Mouse (Mus musculus) frontal cortex, adult 2 months (tissue): ENCODE results near the gene Lkaaear1. TPM values are rescaled to one million over a fixed set of nuclear protein-coding genes. Genes with fewer than 3 reads are reported as not detected.

Experiments
- DNase-seq, 2 experiments: peaks; one replicate each; pipeline ENCODE4 v3.0.0; 2022; ENCODE audit warnings: low spot score in 1 of 2; ENCODE audit errors: extremely low spot score in 1 of 2
- polyA plus RNA-seq: library from polyadenylated mRNA; depleted of rRNA; stranded (reverse); fragments of >200 nt; gene quantifications from 2 replicates; pipeline ENCODE4 v1.2.3, GENCODE M21; 2012; rRNA removed

Lkaaear1 gene
- polyA plus RNA-seq = not detected in 2 replicates

DNA sequence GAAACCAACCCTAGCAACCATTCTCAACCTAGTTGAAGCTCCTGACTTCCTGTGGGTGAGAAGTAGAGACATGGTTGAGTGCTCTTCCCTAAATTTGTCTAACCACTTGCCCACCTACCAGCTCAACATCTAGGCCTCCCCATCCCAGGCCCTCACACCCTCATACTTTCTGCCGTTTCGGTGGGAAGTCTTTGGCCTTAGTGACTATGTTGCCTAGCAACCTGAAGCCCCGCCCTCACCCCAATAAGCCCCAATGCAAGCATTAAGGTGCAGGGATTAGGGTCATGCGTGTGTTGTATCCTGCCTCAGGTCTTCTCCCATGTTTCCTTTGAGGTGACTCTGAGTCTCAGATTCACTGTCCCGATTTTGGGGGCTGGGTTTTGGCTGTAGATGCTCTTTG lies at the start of gene Lkaaear1:
Gene Lkaaear1 (minus strand): TSS at position 202 of the 400 bp plus-strand sequence.
- DNase-seq = no peak

DNA sequence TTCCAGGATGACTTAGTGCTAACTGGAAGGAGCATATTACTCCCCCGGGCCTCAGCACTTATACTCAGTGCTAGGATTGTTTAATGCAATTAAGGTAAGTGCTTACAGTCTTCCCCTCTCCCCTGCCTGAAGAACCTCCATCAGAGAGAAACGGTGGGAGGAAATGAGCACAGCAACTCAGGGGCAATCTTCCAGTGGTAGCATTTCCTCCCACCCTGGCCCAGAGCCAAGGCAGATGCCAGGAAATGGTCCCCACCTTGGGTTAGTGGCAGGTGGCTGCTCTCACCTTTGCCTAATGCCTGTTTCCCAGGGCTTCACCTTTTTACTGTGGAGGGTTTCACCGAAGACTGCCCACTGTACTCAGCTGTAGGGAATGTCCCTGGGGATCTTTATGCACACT lies 31.8 kb upstream of the Lkaaear1 start:
- DNase-seq = no peak

DNA sequence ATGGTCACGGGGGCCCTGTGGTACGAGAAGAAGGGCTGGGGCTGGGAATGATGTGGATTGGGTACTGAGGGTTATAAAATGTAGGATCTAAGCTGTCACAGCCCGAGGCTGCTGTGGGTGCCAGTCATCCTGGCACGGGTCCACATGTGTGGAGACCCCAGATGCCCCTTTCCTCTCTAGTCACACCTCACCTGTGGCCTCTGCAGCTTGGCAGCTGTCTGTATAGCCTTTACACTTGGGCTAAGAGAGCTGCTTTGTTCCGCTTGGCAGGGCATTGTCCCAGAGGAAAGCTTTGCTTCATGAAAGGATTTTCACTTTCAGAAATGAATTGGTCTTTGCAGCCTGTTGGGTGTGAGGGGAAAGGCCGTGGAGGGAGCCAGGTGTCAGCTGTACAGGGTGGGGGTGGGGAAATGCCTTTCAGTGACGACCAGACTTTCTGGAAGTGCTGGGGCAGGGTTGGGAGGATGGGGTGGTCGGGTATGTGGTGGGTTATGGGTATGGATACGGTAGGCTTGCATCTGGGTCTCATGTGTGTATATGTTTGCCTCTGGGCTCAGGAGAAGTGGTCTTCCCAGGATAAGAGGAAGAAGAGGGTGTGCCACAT lies 29.5 kb upstream of the Lkaaear1 start:
- DNase-seq = no peak

DNA sequence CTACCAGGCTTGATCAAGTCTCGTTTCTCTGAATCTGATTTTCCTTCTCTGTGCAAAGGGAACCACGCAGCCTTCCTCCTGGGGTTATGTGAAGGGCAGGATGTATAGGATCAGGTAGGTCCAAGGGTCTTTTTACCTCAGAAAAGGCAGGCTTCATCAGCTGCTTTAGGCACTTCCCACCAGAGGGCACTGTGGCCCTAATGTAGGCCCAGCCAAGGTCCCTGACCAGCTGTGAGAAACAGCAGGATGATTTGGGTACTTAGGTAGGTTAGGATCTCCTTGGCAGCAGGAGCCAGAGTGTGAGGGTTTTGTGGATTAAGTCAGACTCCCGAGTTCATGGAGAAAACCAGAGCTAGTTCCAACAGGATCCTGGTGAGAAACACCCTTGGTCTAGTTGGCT lies 24.0 kb upstream of the Lkaaear1 start:
- peak in 1 of 2 experiments; percentile 48 for DNase-seq

DNA sequence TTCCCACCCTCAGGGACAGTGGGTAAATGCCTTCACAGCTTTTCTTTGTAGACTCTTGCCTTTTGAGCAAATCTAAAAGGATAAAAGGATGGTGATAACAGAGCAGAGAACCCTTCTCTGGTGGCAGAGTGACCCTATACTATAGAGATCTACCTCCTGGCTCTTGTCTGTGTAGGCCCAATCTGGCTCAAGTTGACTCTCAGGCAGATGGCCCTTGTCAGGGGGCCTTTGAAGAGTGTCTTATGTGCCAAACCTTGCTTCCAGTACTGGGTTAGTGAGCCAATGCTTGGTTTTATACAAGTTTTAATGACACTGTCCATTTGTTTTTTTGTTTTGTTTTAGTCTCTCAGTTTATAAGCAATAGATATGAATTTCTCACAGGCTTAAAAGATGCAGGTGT lies 23.0 kb upstream of the Lkaaear1 start:
- no peak for DNase-seq

DNA sequence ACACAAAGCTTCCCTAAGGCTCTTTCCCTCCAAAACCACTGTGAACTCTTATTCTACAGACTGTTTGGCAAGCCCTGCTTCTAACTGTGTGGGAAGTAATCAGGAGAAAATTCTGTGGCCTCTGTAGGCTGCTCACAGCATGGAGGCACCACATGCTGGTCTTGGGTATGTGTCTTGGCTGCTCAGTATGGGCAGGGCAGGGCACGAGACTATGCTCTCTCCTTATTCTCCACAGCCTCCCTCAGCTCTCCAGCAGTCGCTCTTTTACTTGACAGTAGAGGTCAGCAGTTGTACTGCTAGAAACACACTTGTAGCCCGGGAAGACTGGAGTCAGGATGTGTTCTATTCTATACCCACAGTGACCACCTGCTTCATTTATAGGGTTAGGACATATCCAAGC lies 21.8 kb upstream of the Lkaaear1 start:
- DNase-seq = no peak

DNA sequence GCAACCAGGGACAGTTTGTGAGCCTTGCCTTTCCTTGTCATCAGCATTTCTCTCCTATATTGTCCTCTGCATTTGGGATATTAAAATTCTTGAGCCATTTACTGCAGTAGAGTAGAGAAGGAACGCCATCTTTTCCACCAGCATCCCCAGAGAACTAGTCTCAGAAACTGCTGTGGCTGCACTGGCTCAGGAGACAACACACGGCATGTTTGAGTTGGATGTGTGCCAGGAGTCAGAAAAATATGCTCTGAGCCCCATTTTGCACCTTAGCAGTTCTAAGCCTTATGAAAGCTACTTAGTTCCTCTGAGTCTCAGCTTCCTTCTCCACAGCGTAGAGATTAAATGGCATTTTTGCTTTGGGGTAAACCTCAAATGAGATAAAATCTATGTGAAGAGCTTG lies 18.7 kb upstream of the Lkaaear1 start:
- no peak for DNase-seq

DNA sequence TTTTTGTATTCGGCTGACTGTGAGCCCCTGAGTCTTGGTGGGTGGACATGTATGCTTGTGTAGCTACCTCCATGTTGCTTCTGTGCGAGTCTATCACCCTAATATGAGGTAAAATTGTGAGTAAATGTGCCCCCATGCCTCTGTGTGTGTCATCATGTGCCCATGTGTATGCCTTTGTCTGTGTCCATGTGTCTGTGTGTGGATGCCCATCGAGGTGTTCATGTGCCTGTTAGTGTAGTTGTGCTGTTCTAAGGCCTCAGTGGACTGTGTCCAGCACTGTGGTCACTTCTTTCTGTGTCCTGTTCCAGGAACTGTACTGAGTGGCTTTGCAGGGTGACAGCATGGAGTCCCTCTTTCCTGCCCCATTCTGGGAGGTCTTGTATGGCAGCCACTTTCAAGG lies 17.1 kb upstream of the Lkaaear1 start:
- DNase-seq = no peak

DNA sequence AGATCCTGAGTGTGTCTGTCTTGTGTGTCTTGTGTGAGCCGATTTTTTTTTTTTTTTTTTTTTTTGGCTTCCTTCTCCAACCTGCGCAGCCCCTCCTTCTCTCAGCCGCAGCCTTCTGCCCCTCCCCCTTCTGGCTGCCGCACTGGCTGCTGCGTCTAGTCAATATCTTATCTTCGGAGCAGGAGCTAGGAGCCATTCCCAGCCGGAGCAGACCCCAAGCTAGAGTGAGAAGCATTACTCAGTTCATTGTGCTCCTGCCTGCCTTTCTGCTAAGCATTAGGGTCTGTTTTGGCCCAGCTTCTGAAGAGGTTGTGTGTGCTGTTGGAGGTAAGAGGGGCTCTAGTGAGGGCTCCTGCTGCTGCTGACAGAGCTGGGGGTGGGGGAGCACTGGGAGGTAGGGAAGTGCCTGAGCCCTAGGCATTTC lies 16.7 kb upstream of the Lkaaear1 start, which contains the start of gene Oprl1:
Gene Oprl1 (plus strand): TSS at position 114 of the 424 bp plus-strand sequence.
- peak in 1 of 2 experiments; percentile 79 for DNase-seq

DNA sequence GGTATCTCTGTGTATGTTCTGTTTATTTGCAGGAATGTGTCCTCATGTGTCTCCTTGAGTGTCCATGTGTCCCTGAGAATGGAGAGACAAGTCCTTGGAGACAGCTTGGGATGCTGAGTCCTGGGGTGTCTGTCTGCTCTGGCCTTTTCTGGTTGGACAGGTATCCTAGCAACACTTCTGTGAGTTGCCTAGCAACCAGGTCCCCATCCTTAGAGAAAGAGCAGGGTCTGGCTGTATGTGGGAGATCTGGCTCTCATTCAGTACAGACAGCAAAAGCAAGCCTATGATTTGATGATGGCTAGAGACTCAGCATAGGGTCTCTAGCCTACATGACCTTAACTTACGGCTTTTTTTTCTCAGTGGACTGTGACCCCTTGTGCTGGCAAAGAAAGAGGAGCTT lies 15.5 kb upstream of the Lkaaear1 start:
- DNase-seq = peak; percentile 71 to 76

DNA sequence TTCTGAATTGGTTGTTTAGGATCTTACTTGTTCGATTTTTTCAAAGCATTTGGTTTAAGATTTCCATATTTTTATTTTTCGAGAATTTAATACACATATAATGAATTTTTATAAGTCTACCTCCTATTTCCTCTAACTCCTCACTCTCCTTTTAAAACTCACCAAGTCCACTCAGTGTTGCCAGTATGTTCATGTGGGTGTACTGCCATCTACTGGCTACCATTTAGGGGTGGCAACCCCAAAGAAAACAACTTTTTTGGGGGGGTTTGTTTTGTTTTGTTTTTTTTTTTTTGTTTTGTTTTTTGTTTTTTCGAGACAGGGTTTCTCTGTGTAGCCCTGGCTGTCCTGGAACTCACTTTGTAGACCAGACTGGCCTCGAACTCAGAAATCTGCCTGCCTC lies 8.4 kb upstream of the Lkaaear1 start:
- no peak for DNase-seq

DNA sequence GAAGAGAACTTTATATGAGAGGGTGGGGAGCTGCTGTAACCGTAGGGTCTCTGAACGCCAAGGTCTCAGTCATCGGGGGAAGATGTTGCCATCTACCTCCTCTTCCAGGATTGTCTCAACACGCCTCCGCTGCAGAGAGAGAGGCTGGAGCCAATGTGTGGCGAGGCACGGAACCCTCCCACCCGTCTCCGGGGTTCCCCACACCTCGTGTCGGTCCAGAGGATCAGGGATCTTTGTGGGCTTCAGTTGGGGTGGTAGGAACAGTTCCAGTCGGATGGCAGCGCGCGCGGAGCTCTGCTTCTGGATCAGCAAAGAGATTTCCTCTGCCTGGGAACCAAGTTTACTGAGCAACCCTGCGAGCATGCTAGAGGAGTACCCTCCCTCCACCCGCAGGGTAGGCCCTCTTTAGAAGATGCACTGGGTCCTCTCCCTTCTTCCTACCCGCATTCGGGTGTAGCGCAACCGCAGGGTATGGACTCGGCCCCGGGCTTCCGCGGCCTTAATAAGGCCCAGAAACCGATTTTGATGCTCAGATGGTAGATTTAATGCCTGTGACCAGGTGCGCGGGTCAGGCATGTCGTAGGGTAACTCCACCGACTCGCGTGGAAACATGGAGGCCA lies 1.3 kb downstream of the Lkaaear1 start:
- no peak for DNase-seq

DNA sequence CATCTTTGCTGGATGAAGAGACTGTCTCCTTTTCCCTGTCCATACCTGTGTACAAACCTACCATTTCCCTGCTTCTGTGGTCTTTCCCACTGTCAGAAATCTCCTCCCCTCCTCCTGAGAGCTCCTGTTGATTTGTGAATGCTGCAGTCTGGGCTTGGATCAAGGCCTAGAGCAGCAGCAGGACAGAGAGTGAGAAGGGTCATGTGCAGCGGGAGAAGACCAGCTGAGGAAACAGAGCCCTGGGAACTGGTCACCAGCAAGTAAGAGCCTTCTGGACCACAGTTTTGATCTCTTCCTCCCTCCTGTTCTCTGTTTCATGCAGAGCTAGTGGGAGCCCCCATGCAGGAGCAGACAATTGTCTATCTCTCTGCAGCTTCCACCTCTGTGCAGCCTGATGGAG lies 2.5 kb downstream of the Lkaaear1 start:
- DNase-seq = no peak

DNA sequence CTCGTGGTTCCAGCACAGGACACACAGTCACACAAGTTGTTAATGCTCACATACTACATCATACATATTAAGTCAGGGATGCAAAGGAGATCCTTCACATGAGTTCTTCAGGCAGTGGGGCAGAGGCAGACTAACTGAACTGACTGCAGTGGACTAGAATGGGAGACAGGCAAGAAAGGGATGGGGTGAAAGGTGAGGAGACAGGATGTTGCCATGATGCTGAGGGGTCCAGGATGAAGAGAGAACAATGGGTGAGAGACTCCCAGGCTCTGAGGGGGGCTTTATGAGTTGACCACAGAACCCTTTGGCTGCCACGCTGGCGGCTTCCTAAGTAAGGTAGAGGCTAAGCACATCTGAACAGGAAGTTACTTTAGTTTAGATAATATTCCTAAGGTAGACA lies 3.7 kb downstream of the Lkaaear1 start:
- no peak for DNase-seq

DNA sequence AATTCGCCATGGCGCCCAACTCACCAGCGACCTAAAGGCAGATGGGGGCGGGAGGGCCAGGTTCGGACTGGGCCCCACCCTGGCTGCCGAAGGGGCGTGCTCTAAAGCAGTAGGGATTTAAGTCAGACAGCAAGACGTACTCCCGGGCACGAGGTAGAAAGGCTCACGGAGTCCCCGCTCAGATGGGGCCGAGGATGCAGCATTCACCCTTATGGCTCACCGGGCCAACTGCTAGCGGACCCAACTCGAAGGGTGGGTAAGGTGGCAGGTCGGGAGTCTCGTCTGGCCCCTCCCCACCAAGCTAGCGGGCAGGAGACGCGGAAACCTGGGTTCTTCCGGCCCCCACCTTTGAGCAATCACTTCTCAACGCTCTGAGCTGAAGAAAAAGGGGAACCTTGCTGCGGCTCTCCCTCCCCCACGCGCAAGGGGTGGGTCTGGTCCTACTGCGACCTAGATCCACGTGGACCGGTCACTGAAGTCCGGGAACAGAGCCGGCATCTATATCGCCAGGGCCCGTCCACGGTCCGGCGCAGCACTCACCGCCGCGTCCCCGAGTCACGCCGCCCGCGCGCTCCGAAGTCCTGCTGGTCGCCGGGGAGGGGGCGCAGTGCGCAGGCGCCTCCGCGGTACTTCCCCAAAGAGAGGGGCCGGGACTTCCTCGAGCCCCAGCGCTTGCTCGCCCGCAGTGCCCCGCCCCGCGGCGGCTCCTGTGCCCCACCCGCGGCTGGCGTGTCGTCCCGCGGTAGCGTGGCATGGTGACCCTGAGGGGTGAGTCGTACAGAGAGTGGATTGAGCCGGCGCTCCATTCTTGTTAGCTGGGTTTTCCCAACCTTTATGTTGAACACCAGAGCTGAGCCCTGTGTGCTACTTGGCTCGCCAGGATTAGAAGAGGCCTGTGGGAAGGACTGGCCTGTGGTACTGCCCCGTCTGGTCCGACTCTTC lies 4.6 kb downstream of the Lkaaear1 start, which contains the start of gene Rgs19:
Gene Rgs19 (minus strand): TSS at position 639 of the 942 bp plus-strand sequence.
- DNase-seq = peak in 1 of 2 experiments; percentile 74

DNA sequence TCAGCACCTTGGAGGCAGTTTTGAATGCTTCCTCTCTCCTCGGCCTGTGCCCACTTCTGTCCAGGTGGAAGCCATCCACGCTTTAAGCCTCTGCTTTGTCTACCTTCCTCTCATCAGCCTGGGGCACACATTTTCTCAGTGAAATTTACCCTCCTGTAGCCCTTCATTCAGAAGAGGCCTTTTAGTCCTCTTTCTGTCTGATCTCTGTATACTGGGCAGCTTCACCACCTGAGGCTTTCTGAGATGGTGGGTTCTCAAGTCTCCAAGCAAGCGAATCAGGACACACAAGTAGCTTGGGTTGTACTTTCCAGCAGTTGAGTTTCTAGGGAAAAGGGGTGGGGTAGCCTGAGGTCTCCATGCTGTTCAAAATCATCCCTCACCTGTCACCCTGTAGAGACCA lies 5.9 kb downstream of the Lkaaear1 start:
- DNase-seq = no peak

DNA sequence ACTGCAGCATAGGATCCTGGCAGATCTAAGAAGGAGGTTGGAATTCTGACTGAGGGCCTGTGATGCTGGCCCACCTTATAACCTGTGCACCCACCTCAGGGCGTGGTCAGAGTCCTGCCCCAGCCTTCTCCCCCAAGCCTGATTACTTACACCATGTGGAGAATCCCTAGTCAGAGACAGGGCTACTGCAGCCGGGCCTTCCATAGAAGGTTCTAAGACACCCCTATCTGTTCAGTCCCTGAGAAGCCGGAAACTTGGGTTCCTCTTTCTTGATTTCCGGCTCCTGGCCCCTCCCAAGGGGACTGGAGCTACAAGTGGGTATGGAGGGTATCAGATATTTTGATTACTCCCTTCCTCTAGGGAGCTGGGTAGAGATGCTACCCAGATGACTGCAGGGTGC lies 6.7 kb downstream of the Lkaaear1 start:
- DNase-seq = no peak

DNA sequence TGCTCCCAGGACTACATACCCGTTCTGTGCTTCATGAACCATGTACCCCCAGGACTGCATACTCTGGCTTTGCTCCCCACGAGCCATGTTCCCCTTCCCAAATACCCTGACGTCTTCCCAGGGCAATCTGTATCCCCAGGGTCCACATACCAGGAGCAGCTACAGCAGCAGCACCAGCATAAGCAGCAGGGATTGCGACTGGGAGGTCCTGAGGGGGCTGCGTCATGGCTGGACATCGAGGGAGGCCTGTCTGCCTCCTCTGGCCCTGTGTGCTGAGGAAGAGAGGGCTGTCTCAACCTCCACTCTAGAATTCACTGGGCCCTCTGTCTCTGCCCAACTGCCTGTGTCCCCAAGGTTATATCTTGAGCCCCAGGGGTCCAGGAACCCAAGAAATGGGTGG lies 7.2 kb downstream of the Lkaaear1 start:
- DNase-seq = no peak

DNA sequence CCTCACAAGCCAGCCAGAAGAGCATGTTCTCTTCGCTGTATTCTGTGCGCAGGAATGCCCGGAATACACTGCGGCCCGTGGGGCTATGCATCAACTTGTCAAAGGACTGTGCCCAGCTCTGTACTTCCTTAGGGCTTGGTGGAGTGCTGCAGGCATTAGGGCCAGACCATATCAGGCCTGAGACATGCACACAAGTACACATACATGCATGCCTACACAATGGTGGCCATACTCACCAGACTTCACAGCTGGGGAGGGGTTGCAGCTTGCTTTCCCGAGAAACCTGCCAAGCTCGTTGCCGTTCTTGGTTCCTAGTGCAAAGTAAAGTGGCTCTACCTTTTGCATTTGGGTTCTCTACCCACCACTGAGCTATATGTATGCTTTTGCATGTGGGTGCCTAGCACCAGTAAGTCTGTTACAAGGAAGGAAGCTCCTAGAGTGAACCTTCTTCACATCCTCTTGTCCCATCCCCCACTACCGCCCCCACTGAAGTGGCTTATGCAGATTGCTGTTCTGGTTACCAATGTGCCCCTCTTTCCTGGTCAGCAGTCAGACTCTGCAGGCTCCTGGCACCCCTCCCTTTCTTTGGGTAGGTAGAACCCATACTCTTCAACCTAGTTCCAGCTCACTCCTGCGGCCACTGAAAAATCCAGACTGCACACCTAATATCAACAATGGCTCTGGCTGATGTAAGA lies 8.6 kb downstream of the Lkaaear1 start:
- DNase-seq = no peak

DNA sequence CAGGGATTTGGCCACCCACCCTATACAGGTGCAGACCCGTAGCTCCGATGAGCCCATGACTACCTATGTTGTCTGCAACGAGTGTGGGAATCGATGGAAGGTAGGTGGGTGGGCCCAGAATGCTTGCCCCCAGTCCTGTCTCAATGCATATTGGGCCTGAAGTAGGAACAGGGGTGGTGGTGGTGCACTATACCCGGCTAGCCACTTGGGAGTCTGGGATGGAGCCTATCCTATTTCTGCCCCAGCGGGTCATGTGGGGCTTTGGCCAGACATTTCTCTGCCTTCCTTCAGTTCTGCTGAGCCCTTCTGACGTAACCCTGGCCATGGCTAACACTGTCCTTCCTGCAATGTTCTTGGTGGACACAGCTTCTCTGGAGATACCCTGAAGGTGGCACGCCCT lies 10.7 kb downstream of the Lkaaear1 start:
- DNase-seq = no peak

DNA sequence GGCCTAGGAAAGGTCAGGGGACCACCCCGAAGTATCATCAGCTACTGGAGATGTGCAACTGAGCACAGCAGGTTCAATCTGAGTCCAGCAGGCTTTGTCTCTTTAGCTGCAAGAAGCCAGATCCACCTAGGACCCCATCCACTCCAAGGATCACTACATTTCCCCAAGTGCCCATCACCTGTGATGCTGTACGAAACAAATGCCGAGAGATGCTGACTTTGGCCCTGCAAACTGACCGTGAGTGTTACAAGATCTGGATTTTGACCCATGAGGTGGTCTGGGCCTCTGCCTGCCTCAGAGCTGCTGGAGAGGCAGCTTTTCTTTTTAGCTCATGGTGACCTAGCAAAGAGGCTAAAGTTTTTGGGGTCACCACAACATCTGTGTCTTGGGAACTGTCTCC lies 12.6 kb downstream of the Lkaaear1 start:
- DNase-seq = no peak
